Mouse (Mus musculus) brain, embryonic 14.5 days (tissue): ENCODE data around the gene Nlrp9c.
"Not testable (repeated sequence)": the region's sequence is repeated elsewhere in the genome, so short reads cannot be mapped to it uniquely, and the experiment has no call there.

ENCODE experiments used
- CTCF ChIP-seq: fragments of 200-500 bp; IDR thresholded peaks from 2 replicates; pipeline ENCODE4 v1.5.1; 2012; ENCODE audit warnings: inconsistent platforms, mild to moderate bottlenecking, moderate library complexity, borderline replicate concordance; ENCODE audit not compliant: insufficient read depth, insufficient read length; ENCODE audit errors: extremely low read depth
- POLR2A ChIP-seq: fragments of 200-500 bp; IDR thresholded peaks from 2 replicates; pipeline ENCODE4 v1.6.1; 2012; ENCODE audit warnings: mild to moderate bottlenecking, inconsistent platforms, borderline replicate concordance; ENCODE audit not compliant: poor library complexity, insufficient read depth, insufficient read length, severe bottlenecking; ENCODE audit errors: extremely low read depth

- TF ChIP-seq POLR2A, CTCF: not testable (repeated sequence)
These were observed 96.6 kb downstream of the Nlrp9c start, which contains the start of gene Cyp2a4 for GRCm38 (mm10) chr7:26306926-26307325.
